Mouse (Mus musculus) intestine, embryonic 14.5 days (tissue): ENCODE results near the gene Gm47429. TPM values are rescaled to one million over a fixed set of nuclear protein-coding genes. Genes with fewer than 3 reads are reported as not detected.

Experiments
- ATAC-seq: fragments of 200-750 bp; cut with Nextera tagmentation; replicated peaks from 2 replicates; pipeline ENCODE4 v1.8.0; 2017; ENCODE audit warnings: low read depth, moderate number of reproducible peaks, moderate TSS enrichment, moderate library complexity; ENCODE audit not compliant: low FRiP score, low TSS enrichment
- DNase-seq: peaks from one replicate; pipeline ENCODE4 v3.0.0-alpha.2; 2018; ENCODE audit warnings: low spot score
- H3K27ac ChIP-seq: fragments of 300-500 bp; sonication (generic); 2 replicates; pipeline ENCODE4 v1.5.1; 2014; ENCODE audit warnings: low read depth, mild to moderate bottlenecking, control low read depth
- H3K27me3 ChIP-seq: fragments of 300-500 bp; sonication (generic); replicated peaks from 2 replicates; pipeline ENCODE4 v1.6.1; 2014; ENCODE audit warnings: low read length, control low read depth; ENCODE audit not compliant: control insufficient read depth, insufficient read depth
- H3K36me3 ChIP-seq: fragments of 300-500 bp; sonication (generic); 2 replicates; pipeline ENCODE4 v1.6.1; 2014; ENCODE audit warnings: low read length, control low read depth; ENCODE audit not compliant: control insufficient read depth, insufficient read depth
- H3K4me1 ChIP-seq: fragments of 300-500 bp; sonication (generic); replicated peaks from 2 replicates; pipeline ENCODE4 v1.6.1; 2014; ENCODE audit warnings: low read length, control low read depth, mixed read lengths; ENCODE audit not compliant: control insufficient read depth, insufficient read depth
- H3K4me2 ChIP-seq: fragments of 300-500 bp; sonication (generic); 2 replicates; pipeline ENCODE4 v1.6.1; 2014; ENCODE audit warnings: low read length
- H3K4me3 ChIP-seq: fragments of 300-500 bp; sonication (generic); 2 replicates; pipeline ENCODE4 v1.5.1; 2014; ENCODE audit warnings: low read depth, low read length, control low read depth, mixed read lengths
- H3K9ac ChIP-seq: fragments of 300-500 bp; sonication (generic); 2 replicates; pipeline ENCODE4 v1.6.1; 2014; ENCODE audit warnings: mild to moderate bottlenecking, low read length
- H3K9me3 ChIP-seq: fragments of 300-500 bp; sonication (generic); 2 replicates; pipeline ENCODE4 v1.6.1; 2016; ENCODE audit warnings: low read length, control low read depth; ENCODE audit not compliant: control insufficient read depth
- WGBS: fragments of 180-500 bp; shearing (Covaris S2); extraction: QIAGEN DNeasy Blood & Tissue Kit; methylation state at CpG from one replicate; pipeline ENCODE4 v1.1.7; 2014; 5-methylcytosine and 5-hydroxymethylcytosine counted together
- polyA plus RNA-seq: library from polyadenylated mRNA; unstranded; fragments of >200 nt; fragmentation: Nextera tagmentation; extraction: Ambion mirVana; gene quantifications from 2 replicates; pipeline ENCODE4 v1.2.1, GENCODE M21; 2014

The Gm47429 gene
- polyA plus RNA-seq, 1 experiment from 2014 or later, result not detected

DNA sequence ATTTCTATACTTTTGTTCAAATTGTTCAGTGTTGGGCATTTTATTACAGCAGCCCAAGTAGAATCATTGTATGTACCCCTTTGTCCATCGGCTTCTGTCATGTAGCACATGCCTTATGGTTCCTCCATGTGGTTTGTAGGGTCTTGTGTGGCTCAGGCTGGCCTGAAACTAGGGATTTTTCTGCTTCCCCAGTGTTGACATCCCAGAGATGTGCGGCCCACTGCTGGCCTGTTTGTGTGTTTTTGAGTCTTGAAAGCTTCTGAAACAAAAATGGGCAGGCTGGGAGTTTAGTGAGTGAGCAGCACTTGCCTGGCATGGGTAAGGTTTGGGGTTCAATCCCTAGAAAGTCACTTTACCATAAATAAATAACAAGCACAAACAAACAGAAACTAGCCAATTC, 19.2 kb downstream of the Gm47429 start:
- DNase-seq (no peak), ATAC-seq (no peak)
- Histone ChIP-seq H3K9ac (no peak overlapping the region), H3K27me3 (no peaks in the 10 kb centered on the region), H3K36me3 (peaks cover 80% of the 10 kb centered on the region), H3K4me3 (no peak overlapping the region), H3K4me1 (no peaks in the 10 kb centered on the region), H3K4me2 (no peak overlapping the region), H3K9me3 (no peaks in the 10 kb centered on the region), H3K27ac (no peak overlapping the region)
- 90% methylated on average over 2 of the region's 2 CpGs for WGBS

- DNase-seq, result no peak
- Histone ChIP-seq H3K27ac (no peak overlapping the region), H3K9ac (no peak overlapping the region), H3K36me3 (peaks cover 72% of the 10 kb centered on the region), H3K4me2 (no peak overlapping the region), H3K27me3 (no peaks in the 10 kb centered on the region), H3K4me3 (no peak overlapping the region), H3K9me3 (no peaks in the 10 kb centered on the region), H3K4me1 (peaks cover under 1% of the 10 kb centered on the region; the same call in 1 of the 2 replicates)
- no peak for ATAC-seq
- 88% methylated on average over 8 of the region's 8 CpGs for WGBS
These were observed 20.0 kb downstream of the Gm47429 start for GRCm38 (mm10) chr13:50423625-50424209.

- H3K27ac ChIP-seq, result no peak overlapping the region
- peak overlapping the region; percentile 72 for H3K9ac ChIP-seq
- DNase-seq, result peak; percentile 55
- H3K27me3 ChIP-seq, result no peaks in the 10 kb centered on the region
- ATAC-seq, result no peak
- H3K36me3 ChIP-seq, result peaks cover 21% of the 10 kb centered on the region
- H3K4me1 ChIP-seq, result peaks cover 8% of the 10 kb centered on the region; the same call in 1 of the 2 replicates
- WGBS, result 41% methylated on average over 3 of the region's 3 CpGs
- H3K4me3 ChIP-seq, result peak overlapping the region; percentile 61
- peak overlapping the region; percentile 50 for H3K4me2 ChIP-seq
- no peaks in the 10 kb centered on the region for H3K9me3 ChIP-seq
These were observed 25.3 kb downstream of the Gm47429 start for GRCm38 (mm10) chr13:50418421-50418820.

- Histone ChIP-seq H3K4me2 (peak within 1 kb of the TSS; percentile 50), H3K27me3 (no peaks in the 10 kb centered on the region), H3K27ac (no peak within 1 kb of the TSS), H3K4me3 (peak within 1 kb of the TSS; percentile 61), H3K4me1 (peaks cover 8% of the 10 kb centered on the region; the same call in 1 of the 2 replicates), H3K9ac (peak within 1 kb of the TSS; percentile 72), H3K9me3 (no peaks in the 10 kb centered on the region), H3K36me3 (peaks cover 13% of the 10 kb centered on the region)
- DNase-seq, result peak; percentile 82
- 10% methylated on average over 35 of the region's 35 CpGs for WGBS
- ATAC-seq, result peak; percentile 94
These were observed 26.1 kb downstream of the Gm47429 start, which contains the start of gene Fbxw17 for GRCm38 (mm10) chr13:50417389-50418183. Gene Fbxw17, plus strand, starts transcription at chr13:50417864.

Other genes starting within 250 kb of the Gm47429 start
- gene Gm906, start 193.6 kb downstream of the Gm47429 start, polyA plus RNA-seq, result not detected in 2 replicates
- 29.2 and 34.1 TPM in 2 replicates for gene Fbxw17, start 26.0 kb downstream of the Gm47429 start, polyA plus RNA-seq
- not detected in 2 replicates for gene Nutm2, start 23.4 kb upstream of the Gm47429 start, polyA plus RNA-seq
- gene Gm904, start 199.3 kb upstream of the Gm47429 start, polyA plus RNA-seq, result not detected in 2 replicates